Mouse (Mus musculus): ENCODE results near the gene Megf9. TPM values are rescaled to one million over a fixed set of nuclear protein-coding genes. Genes with fewer than 3 reads are reported as not detected.

Gene Megf9
- polyA plus RNA-seq, 1 experiment from 2014 or later: 3.4 TPM

DNA sequence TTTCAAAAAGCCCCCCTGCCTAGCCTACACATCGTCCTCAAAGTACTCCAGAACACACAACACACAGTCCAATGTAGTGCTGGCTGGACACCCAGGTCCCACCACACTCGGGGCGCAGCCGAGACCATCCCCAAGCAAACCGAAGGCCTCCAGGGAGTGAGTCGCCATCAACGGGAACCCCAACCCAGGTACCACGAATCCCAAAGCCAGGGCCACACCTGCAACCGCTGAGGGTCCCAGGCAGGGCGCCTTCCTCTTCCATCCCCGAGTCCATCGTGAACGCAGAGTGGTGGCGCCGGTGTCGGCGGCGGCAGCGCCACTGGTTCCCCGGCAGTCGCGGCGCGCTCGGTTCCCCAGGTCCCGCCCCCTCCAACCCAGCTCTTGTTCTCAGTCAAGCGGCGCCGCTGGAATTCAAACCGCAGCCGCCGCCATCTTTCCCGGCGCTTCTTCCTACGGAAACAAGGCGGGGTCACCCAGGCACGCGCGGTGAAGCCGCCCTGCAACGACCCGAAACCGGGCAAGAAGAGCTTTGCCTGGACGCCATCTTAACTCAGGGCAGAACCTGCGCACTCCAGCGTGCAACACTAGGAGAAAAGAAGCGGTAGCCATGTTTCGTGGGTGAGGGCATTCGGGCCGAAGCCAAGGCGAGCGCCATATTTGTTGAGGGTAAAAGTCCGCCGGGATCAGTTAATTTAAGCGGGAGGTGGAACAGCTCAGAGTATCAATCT is 124.6 kb downstream of the Megf9 start, which contains the start of gene Cdk5rap2:
Cdk5rap2 (minus strand) TSS at position 450 of the 728 bp plus-strand sequence.
- H3K4me2 ChIP-seq (ENCODE audit: low read depth, low read length): peak within 1 kb of the TSS; percentile 68
- peak; percentile 99 for ATAC-seq
- no peaks in the 10 kb centered on the region for H3K36me3 ChIP-seq (ENCODE audit: control insufficient read depth, insufficient read depth, low read length)
- peak within 1 kb of the TSS; percentile 86 for H3K9ac ChIP-seq (ENCODE audit: low read depth, low read length)
- peak within 1 kb of the TSS; percentile 84 for H3K4me3 ChIP-seq (ENCODE audit: low read length)
- H3K9me3 ChIP-seq (ENCODE audit: control insufficient read depth, low read length): no peaks in the 10 kb centered on the region
- H3K4me1 ChIP-seq (ENCODE audit: control insufficient read depth, insufficient read depth, low read length): peaks cover 9% of the 10 kb centered on the region
- H3K27me3 ChIP-seq (replicated peaks; ENCODE audit: control insufficient read depth, insufficient read depth, low read length): no peaks in the 10 kb centered on the region
- WGBS: under 1% methylated on average over 55 of the region's 55 CpGs
- peak within 1 kb of the TSS; percentile 43; the same call in 1 of the 2 replicates for H3K27ac ChIP-seq (ENCODE audit: low read length)

DNA sequence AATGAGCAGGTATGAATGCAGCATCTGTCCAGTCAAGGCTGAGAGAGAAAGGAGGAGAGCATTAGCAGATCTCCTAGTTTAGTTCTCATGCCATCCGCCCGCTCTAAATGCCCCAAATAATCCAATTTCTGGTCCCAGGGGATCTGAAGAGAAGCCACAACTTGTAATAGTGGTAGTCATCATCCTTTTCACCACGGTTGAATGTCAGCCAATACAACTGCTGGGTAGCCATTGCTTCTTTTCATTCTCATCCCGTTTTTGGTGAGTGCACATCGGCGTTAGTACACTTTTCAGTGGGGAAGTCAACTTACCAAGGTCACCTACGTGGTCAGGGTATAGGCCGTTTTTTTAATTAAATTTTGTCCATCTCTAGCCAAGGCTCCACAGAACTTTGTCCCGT is 125.3 kb downstream of the Megf9 start:
- WGBS: 23% methylated on average over 9 of the region's 9 CpGs
- peak; percentile 0; the same call in 1 of the 2 replicates for ATAC-seq
- peaks cover 9% of the 10 kb centered on the region for H3K4me1 ChIP-seq (ENCODE audit: control insufficient read depth, insufficient read depth, low read length)

GRCm38 (mm10) chr4:70402109-70402819 is 132.5 kb downstream of the Megf9 start:
- 61% methylated on average over 9 of the region's 9 CpGs for WGBS
- 0 out of 2 replicates have a peak, but pooled peaks have one; percentile 26 for ATAC-seq
- no peak overlapping the region for H3K27ac ChIP-seq (ENCODE audit: low read length)

More for the DNA sequence above, 125.3 kb downstream of the Megf9 start:
- peak overlapping the region; percentile 84 for H3K4me3 ChIP-seq (ENCODE audit: low read length)
- H3K9me3 ChIP-seq (ENCODE audit: control insufficient read depth, low read length): no peaks in the 10 kb centered on the region
- H3K27me3 ChIP-seq (replicated peaks; ENCODE audit: control insufficient read depth, insufficient read depth, low read length): no peaks in the 10 kb centered on the region
- H3K36me3 ChIP-seq (ENCODE audit: control insufficient read depth, insufficient read depth, low read length): no peaks in the 10 kb centered on the region; the same call in 1 of the 2 replicates
- H3K27ac ChIP-seq (ENCODE audit: low read length): no peak overlapping the region
- peak overlapping the region; percentile 68 for H3K4me2 ChIP-seq (ENCODE audit: low read depth, low read length)
- peak overlapping the region; percentile 86 for H3K9ac ChIP-seq (ENCODE audit: low read depth, low read length)

DNA sequence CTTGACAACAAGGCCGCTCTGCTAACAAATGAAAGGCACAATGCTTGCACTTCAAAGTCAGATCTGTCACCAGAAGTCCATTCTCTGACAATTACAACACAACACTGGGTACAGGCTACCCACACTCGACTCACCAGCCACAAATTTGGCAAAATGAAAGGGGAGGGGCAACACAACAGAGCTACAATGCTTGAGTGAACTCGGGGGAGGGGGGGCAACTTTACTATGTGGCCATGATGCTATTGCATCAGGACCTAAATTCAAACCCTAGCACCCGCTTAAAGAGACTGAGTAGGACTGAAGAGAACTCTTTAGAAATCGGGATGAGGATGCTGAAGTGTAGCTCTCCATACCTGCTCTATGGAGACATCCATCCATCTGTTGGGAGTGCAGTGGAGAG is 135.3 kb downstream of the Megf9 start:
- H3K36me3 ChIP-seq (ENCODE audit: control insufficient read depth, insufficient read depth, low read length): no peaks in the 10 kb centered on the region
- no peak overlapping the region for H3K9ac ChIP-seq (ENCODE audit: low read depth, low read length)
- 89% methylated on average over 5 of the region's 5 CpGs for WGBS
- H3K4me3 ChIP-seq (ENCODE audit: low read length): no peak overlapping the region
- H3K9me3 ChIP-seq (ENCODE audit: control insufficient read depth, low read length): no peaks in the 10 kb centered on the region
- no peaks in the 10 kb centered on the region for H3K4me1 ChIP-seq (ENCODE audit: control insufficient read depth, insufficient read depth, low read length)
- no peak overlapping the region for H3K27ac ChIP-seq (ENCODE audit: low read length)
- no peak for ATAC-seq
- H3K4me2 ChIP-seq (ENCODE audit: low read depth, low read length): no peak overlapping the region
- no peaks in the 10 kb centered on the region for H3K27me3 ChIP-seq (replicated peaks; ENCODE audit: control insufficient read depth, insufficient read depth, low read length)

More at GRCm38 (mm10) chr4:70402109-70402819, 132.5 kb downstream of the Megf9 start:
- Histone ChIP-seq H3K4me1 (ENCODE audit: control insufficient read depth, insufficient read depth, low read length) (no peaks in the 10 kb centered on the region), H3K36me3 (ENCODE audit: control insufficient read depth, insufficient read depth, low read length) (no peaks in the 10 kb centered on the region; the same call in 1 of the 2 replicates), H3K27me3 (replicated peaks; ENCODE audit: control insufficient read depth, insufficient read depth, low read length) (no peaks in the 10 kb centered on the region), H3K4me2 (ENCODE audit: low read depth, low read length) (no peak overlapping the region), H3K4me3 (ENCODE audit: low read length) (no peak overlapping the region), H3K9me3 (ENCODE audit: control insufficient read depth, low read length) (no peaks in the 10 kb centered on the region), H3K9ac (ENCODE audit: low read depth, low read length) (no peak overlapping the region)

GRCm38 (mm10) chr4:70399074-70399473 is 135.7 kb downstream of the Megf9 start:
- Histone ChIP-seq H3K4me2 (ENCODE audit: low read depth, low read length) (no peak overlapping the region), H3K36me3 (ENCODE audit: control insufficient read depth, insufficient read depth, low read length) (no peaks in the 10 kb centered on the region), H3K9ac (ENCODE audit: low read depth, low read length) (no peak overlapping the region), H3K4me3 (ENCODE audit: low read length) (no peak overlapping the region), H3K9me3 (ENCODE audit: control insufficient read depth, low read length) (no peaks in the 10 kb centered on the region), H3K27ac (ENCODE audit: low read length) (no peak overlapping the region), H3K27me3 (replicated peaks; ENCODE audit: control insufficient read depth, insufficient read depth, low read length) (no peaks in the 10 kb centered on the region), H3K4me1 (ENCODE audit: control insufficient read depth, insufficient read depth, low read length) (no peaks in the 10 kb centered on the region)
- ATAC-seq: no peak
- 82% methylated on average over 2 of the region's 2 CpGs for WGBS

DNA sequence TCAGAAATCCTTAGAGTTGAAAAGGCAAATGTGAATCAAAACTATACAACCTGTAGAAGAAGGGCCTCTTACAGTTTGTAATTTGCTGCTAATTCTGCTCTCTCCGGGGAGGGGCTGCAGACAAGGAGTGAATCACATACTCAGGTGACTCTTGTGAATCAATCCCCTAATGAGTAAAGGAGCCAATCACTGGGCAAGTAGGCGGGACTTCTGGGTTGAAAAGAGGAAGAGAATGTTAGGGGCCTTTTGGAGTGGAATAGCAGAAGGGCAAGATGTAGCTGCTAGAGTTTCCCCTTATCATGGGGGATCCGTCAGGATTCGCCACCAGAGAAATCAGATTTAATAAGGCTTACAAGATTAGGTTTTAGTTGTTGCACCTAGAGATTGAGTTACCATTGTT is 136.7 kb downstream of the Megf9 start:
- Histone ChIP-seq H3K9ac (ENCODE audit: low read depth, low read length) (no peak overlapping the region), H3K36me3 (ENCODE audit: control insufficient read depth, insufficient read depth, low read length) (no peaks in the 10 kb centered on the region), H3K4me2 (ENCODE audit: low read depth, low read length) (no peak overlapping the region), H3K9me3 (ENCODE audit: control insufficient read depth, low read length) (no peaks in the 10 kb centered on the region), H3K4me1 (ENCODE audit: control insufficient read depth, insufficient read depth, low read length) (no peaks in the 10 kb centered on the region), H3K4me3 (ENCODE audit: low read length) (no peak overlapping the region), H3K27ac (ENCODE audit: low read length) (no peak overlapping the region), H3K27me3 (replicated peaks; ENCODE audit: control insufficient read depth, insufficient read depth, low read length) (no peaks in the 10 kb centered on the region)
- ATAC-seq: no peak
- WGBS: 79% methylated on average over 4 of the region's 4 CpGs

- Histone ChIP-seq H3K4me2 (ENCODE audit: low read depth, low read length) (no peak overlapping the region), H3K36me3 (ENCODE audit: control insufficient read depth, insufficient read depth, low read length) (no peaks in the 10 kb centered on the region), H3K4me3 (ENCODE audit: low read length) (no peak overlapping the region), H3K9ac (ENCODE audit: low read depth, low read length) (no peak overlapping the region), H3K27me3 (replicated peaks; ENCODE audit: control insufficient read depth, insufficient read depth, low read length) (no peaks in the 10 kb centered on the region), H3K4me1 (ENCODE audit: control insufficient read depth, insufficient read depth, low read length) (no peaks in the 10 kb centered on the region), H3K9me3 (ENCODE audit: control insufficient read depth, low read length) (no peaks in the 10 kb centered on the region), H3K27ac (ENCODE audit: low read length) (no peak overlapping the region)
- no peak for ATAC-seq
- 90% methylated on average over 5 of the region's 5 CpGs for WGBS
Observed at GRCm38 (mm10) chr4:70396701-70397100, 138.1 kb downstream of the Megf9 start.

DNA sequence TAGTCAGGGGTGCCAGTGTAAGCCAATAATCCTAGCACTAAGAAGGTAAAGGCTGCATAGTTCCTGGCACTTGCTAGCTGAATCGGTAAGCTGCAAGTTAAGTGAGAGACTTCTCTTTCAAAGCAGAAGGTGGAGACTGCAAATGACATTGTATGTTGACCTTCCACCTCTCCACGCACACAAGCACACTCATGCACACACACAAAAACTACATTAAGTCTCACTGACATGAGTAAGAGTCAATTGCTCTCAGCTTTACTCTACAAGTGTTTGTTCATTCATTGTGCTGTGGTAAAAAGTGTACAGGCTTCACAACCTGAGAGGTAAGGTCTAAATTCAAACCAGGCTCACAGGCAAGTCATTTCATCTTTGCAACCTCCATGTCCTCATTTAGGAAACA is 140.1 kb downstream of the Megf9 start:
- H3K27ac ChIP-seq (ENCODE audit: low read length): no peak overlapping the region
- no peak for ATAC-seq
- no peak overlapping the region for H3K4me2 ChIP-seq (ENCODE audit: low read depth, low read length)
- H3K4me1 ChIP-seq (ENCODE audit: control insufficient read depth, insufficient read depth, low read length): no peaks in the 10 kb centered on the region; the same call in 1 of the 2 replicates
- no peak overlapping the region for H3K9ac ChIP-seq (ENCODE audit: low read depth, low read length)
- no peaks in the 10 kb centered on the region for H3K36me3 ChIP-seq (ENCODE audit: control insufficient read depth, insufficient read depth, low read length)
- no peak overlapping the region for H3K4me3 ChIP-seq (ENCODE audit: low read length)
- 91% methylated on average over 2 of the region's 2 CpGs for WGBS
- H3K27me3 ChIP-seq (replicated peaks; ENCODE audit: control insufficient read depth, insufficient read depth, low read length): no peaks in the 10 kb centered on the region
- H3K9me3 ChIP-seq (ENCODE audit: control insufficient read depth, low read length): no peaks in the 10 kb centered on the region

DNA sequence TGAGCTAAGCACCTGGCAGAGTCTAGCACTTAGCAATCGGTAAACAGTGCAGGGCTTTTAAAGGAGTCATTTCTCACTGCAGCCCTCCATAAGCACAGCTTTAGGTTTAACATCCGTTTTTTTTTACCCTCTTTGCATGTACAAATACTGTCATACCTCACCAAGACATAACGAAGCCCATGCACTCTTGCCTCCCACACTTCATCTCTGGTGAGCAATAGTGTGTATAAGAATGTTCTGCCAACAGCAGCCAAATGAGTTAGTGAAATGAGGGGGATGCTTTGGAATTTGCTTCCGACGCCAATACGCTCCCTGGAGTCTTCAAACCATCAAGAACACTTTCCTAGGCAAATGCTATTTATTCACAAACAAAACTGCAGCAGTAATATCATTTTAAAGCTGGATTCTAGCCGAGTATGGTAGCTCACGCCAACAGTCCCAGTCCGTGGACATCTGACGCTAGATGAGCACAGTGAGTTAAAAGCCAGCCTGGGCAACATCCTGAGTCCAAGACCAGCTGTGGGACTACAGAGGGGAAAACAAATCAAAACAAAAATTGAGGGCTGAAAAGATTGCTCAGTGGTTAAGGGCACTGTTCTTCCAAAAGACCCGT is 142.9 kb downstream of the Megf9 start:
- no peak overlapping the region for H3K9ac ChIP-seq (ENCODE audit: low read depth, low read length)
- H3K27ac ChIP-seq (ENCODE audit: low read length): 0 out of 2 replicates have a peak overlapping the region, but pooled peaks have one; percentile 11
- no peak overlapping the region for H3K4me2 ChIP-seq (ENCODE audit: low read depth, low read length)
- no peaks in the 10 kb centered on the region for H3K9me3 ChIP-seq (ENCODE audit: control insufficient read depth, low read length)
- no peak overlapping the region for H3K4me3 ChIP-seq (ENCODE audit: low read length)
- H3K36me3 ChIP-seq (ENCODE audit: control insufficient read depth, insufficient read depth, low read length): no peaks in the 10 kb centered on the region
- H3K27me3 ChIP-seq (replicated peaks; ENCODE audit: control insufficient read depth, insufficient read depth, low read length): no peaks in the 10 kb centered on the region
- WGBS: 58% methylated on average over 11 of the region's 11 CpGs
- ATAC-seq: peak; percentile 50; the same call in 1 of the 2 replicates
- no peaks in the 10 kb centered on the region; the same call in 1 of the 2 replicates for H3K4me1 ChIP-seq (ENCODE audit: control insufficient read depth, insufficient read depth, low read length)
